Mouse (Mus musculus) myocyte (in vitro differentiated cells): ENCODE measurements around the gene Slitrk6. TPM values are rescaled to one million over a fixed set of nuclear protein-coding genes. Genes with fewer than 3 reads are reported as not detected.

Source experiments
- H3K27me3 ChIP-seq: one replicate; pipeline ENCODE4 v1.6.1; 2011; ENCODE audit not compliant: control insufficient read depth, insufficient read depth, insufficient read length
- H3K36me3 ChIP-seq: one replicate; pipeline ENCODE4 v1.6.1; 2011; ENCODE audit not compliant: control insufficient read depth, insufficient read depth
- H3K4me2 ChIP-seq: one replicate; pipeline ENCODE4 v1.6.1; 2011; ENCODE audit warnings: low read depth, control low read depth
- H3K4me3 ChIP-seq: one replicate; pipeline ENCODE4 v1.5.1; 2011; ENCODE audit warnings: mild to moderate bottlenecking, control low read depth, moderate library complexity
- H3K79me2 ChIP-seq: one replicate; pipeline ENCODE4 v1.6.1; 2011; ENCODE audit not compliant: control insufficient read depth, insufficient read depth
- H3ac ChIP-seq: one replicate; pipeline ENCODE4 v1.6.1; 2011; ENCODE audit not compliant: control insufficient read depth, insufficient read length
- CEBPB ChIP-seq: IDR thresholded peaks from 2 replicates; pipeline ENCODE4 v1.6.1; 2011; ENCODE audit warnings: mild to moderate bottlenecking, moderate library complexity; ENCODE audit not compliant: poor library complexity, insufficient read depth, severe bottlenecking
- E2F4 ChIP-seq: IDR thresholded peaks from one replicate; pipeline ENCODE4 v1.6.1; 2011; ENCODE audit warnings: mild to moderate bottlenecking, control low read depth, moderate library complexity; ENCODE audit not compliant: insufficient read depth
- MAX ChIP-seq: IDR thresholded peaks from one replicate; pipeline ENCODE4 v1.6.1; 2011; ENCODE audit warnings: low read depth, mild to moderate bottlenecking, control low read depth
- MYOD1 ChIP-seq, 3 experiments: IDR thresholded peaks; one replicate each; pipeline ENCODE4 v1.6.1; 2011; ENCODE audit warnings: control low read depth in 2 of 3, low read depth in 2 of 3, mild to moderate bottlenecking in 2 of 3, moderate library complexity in 1 of 3; ENCODE audit not compliant: insufficient read length in 2 of 3, control insufficient read depth in 1 of 3
- MYOG ChIP-seq, 3 experiments: IDR thresholded peaks; one replicate each; pipeline ENCODE4 v1.6.1; 2011; ENCODE audit warnings: control low read depth in 2 of 3, low read depth in 2 of 3, mild to moderate bottlenecking in 2 of 3; ENCODE audit not compliant: insufficient read length in 2 of 3, control insufficient read depth in 1 of 3, insufficient read depth in 1 of 3
- POLR2A ChIP-seq: IDR thresholded peaks from one replicate; pipeline ENCODE4 v1.6.1; 2011; ENCODE audit warnings: low read depth, mild to moderate bottlenecking, control low read depth, moderate library complexity; ENCODE audit not compliant: insufficient read length
- POLR2AphosphoS2 ChIP-seq: IDR thresholded peaks from one replicate; pipeline ENCODE4 v1.6.1; 2011; ENCODE audit warnings: low read depth, control low read depth; ENCODE audit not compliant: insufficient read length
- REST ChIP-seq: IDR thresholded peaks from one replicate; pipeline ENCODE4 v1.6.1; 2011; ENCODE audit warnings: mild to moderate bottlenecking, control low read depth, moderate library complexity; ENCODE audit not compliant: insufficient read depth, insufficient read length
- SRF ChIP-seq: IDR thresholded peaks from one replicate; pipeline ENCODE4 v1.6.1; 2011; ENCODE audit warnings: low read depth; ENCODE audit not compliant: control insufficient read depth, insufficient read length
- TCF12 ChIP-seq: IDR thresholded peaks from one replicate; pipeline ENCODE4 v1.6.1; 2011; ENCODE audit warnings: mild to moderate bottlenecking, control low read depth; ENCODE audit not compliant: poor library complexity, insufficient read depth, severe bottlenecking
- TCF3 ChIP-seq: IDR thresholded peaks from one replicate; pipeline ENCODE4 v1.6.1; 2011; ENCODE audit warnings: low read depth, control low read depth; ENCODE audit not compliant: insufficient read length
- polyA plus RNA-seq: library from polyadenylated mRNA; unstranded; fragments of >200 nt; fragmentation: generic; extraction: Trizol; gene quantifications from one replicate; pipeline ENCODE4 v1.2.1, GENCODE M21; 2012; ENCODE audit warnings: missing spikeins

Gene Slitrk6
- polyA plus RNA-seq, 1 experiment, result 0.22 TPM

- Histone ChIP-seq H3K4me3 (no peak overlapping the region), H3K4me2 (no peak overlapping the region)
- TF ChIP-seq SRF (no peak), REST (no peak), TCF12 (no peak), CEBPB (no peak), E2F4 (no peak), MYOD1 (IDR thresholded peaks at IDR 0.05; ENCODE audit: control insufficient read depth in 1 of 3, insufficient read length in 2 of 3, low read depth in 2 of 3) (no peak), MYOG (IDR thresholded peaks at IDR 0.05; ENCODE audit: control insufficient read depth in 1 of 3, insufficient read depth in 1 of 3, insufficient read length in 2 of 3, low read depth in 2 of 3) (no peak), POLR2AphosphoS2 (no peak), TCF3 (no peak), POLR2A (no peak), MAX (no peak)
Measured at GRCm38 (mm10) chr14:110724026-110724576, 30.8 kb downstream of the Slitrk6 start.

More at GRCm38 (mm10) chr14:110724026-110724576, 30.8 kb downstream of the Slitrk6 start:
- Histone ChIP-seq H3ac (no peak overlapping the region), H3K79me2 (no peaks in the 10 kb centered on the region), H3K27me3 (no peaks in the 10 kb centered on the region), H3K36me3 (no peaks in the 10 kb centered on the region)
